Mouse (Mus musculus) forebrain, embryonic 14.5 days (tissue): ENCODE data around the gene Zfp791. TPM values are rescaled to one million over a fixed set of nuclear protein-coding genes. Genes with fewer than 3 reads are reported as not detected.
A peak's percentile ranks its signal among the peaks of the same experiment; 100 is the strongest.
"Not testable (repeated sequence)": the region's sequence is repeated elsewhere in the genome, so short reads cannot be mapped to it uniquely, and the experiment has no call there.

Experiments
- ATAC-seq: fragments of 200-750 bp; cut with Nextera tagmentation; 2 replicates; pipeline ENCODE4 v1.8.0; 2017; ENCODE audit warnings: mild to moderate bottlenecking, moderate library complexity
- DNase-seq: peaks from one replicate; pipeline ENCODE4 v3.0.0-alpha.2; 2015; ENCODE audit warnings: low spot score
- H3K27ac ChIP-seq: fragments of 300-500 bp; sonication (generic); 2 replicates; pipeline ENCODE4 v1.5.1; 2014; ENCODE audit warnings: low read depth, mild to moderate bottlenecking, control low read depth, low read length, moderate library complexity
- H3K27me3 ChIP-seq: fragments of 300-500 bp; sonication (generic); replicated peaks from 2 replicates; pipeline ENCODE4 v1.6.1; 2014; ENCODE audit warnings: low read length, control low read depth, mixed read lengths; ENCODE audit not compliant: control insufficient read depth, insufficient read depth
- H3K36me3 ChIP-seq: fragments of 300-500 bp; sonication (generic); 2 replicates; pipeline ENCODE4 v1.6.1; 2014; ENCODE audit warnings: low read length, control low read depth; ENCODE audit not compliant: control insufficient read depth, insufficient read depth
- H3K4me1 ChIP-seq: fragments of 300-500 bp; sonication (generic); 2 replicates; pipeline ENCODE4 v1.6.1; 2014; ENCODE audit warnings: antibody characterized with exemption, low read length, control low read depth; ENCODE audit not compliant: control insufficient read depth, insufficient read depth
- H3K4me2 ChIP-seq: fragments of 300-500 bp; sonication (generic); 2 replicates; pipeline ENCODE4 v1.6.1; 2014; ENCODE audit warnings: mild to moderate bottlenecking, control low read depth, low read length
- H3K4me3 ChIP-seq: fragments of 300-500 bp; sonication (generic); 2 replicates; pipeline ENCODE4 v1.5.1; 2014; ENCODE audit warnings: low read depth, low read length, control low read depth
- H3K9ac ChIP-seq: fragments of 300-500 bp; sonication (generic); 2 replicates; pipeline ENCODE4 v1.6.1; 2014; ENCODE audit warnings: mild to moderate bottlenecking, low read length, control low read depth, moderate library complexity
- H3K9me3 ChIP-seq: fragments of 300-500 bp; sonication (generic); replicated peaks from 2 replicates; pipeline ENCODE4 v1.6.1; 2016; ENCODE audit warnings: low read length, control low read depth, mixed read lengths; ENCODE audit not compliant: control insufficient read depth
- WGBS: fragments of 180-500 bp; shearing (Covaris S2); extraction: QIAGEN DNeasy Blood & Tissue Kit; methylation state at CpG from one replicate; pipeline ENCODE4 v1.1.7; 2014; 5-methylcytosine and 5-hydroxymethylcytosine counted together
- polyA plus RNA-seq: library from polyadenylated mRNA; unstranded; fragments of >200 nt; fragmentation: Nextera tagmentation; extraction: Ambion mirVana; gene quantifications from 2 replicates; pipeline ENCODE4 v1.2.1, GENCODE M21; 2014

Zfp791 gene
- 1.7 and 2.7 TPM in 2 replicates for polyA plus RNA-seq

GRCm38 (mm10) chr8:85122995-85123394 lies at the start of gene Zfp791:
Zfp791 (minus strand) TSS chr8:85123095.
- ATAC-seq (no peak), DNase-seq (no peak)
- Histone ChIP-seq H3K9me3 (no peaks in the 10 kb centered on the region), H3K36me3 (no peaks in the 10 kb centered on the region), H3K4me1 (no peaks in the 10 kb centered on the region), H3K9ac (no peak within 1 kb of the TSS), H3K27ac (no peak within 1 kb of the TSS), H3K27me3 (no peaks in the 10 kb centered on the region), H3K4me2 (no peak within 1 kb of the TSS), H3K4me3 (no peak within 1 kb of the TSS)
- 70% methylated on average over 3 of the region's 3 CpGs for WGBS

GRCm38 (mm10) chr8:85171291-85171690 lies 48.4 kb upstream of the Zfp791 start:
- H3K36me3 ChIP-seq = no peaks in the 10 kb centered on the region
- no peaks in the 10 kb centered on the region for H3K9me3 ChIP-seq
- no peak overlapping the region for H3K27ac ChIP-seq
- H3K4me2 ChIP-seq = no peak overlapping the region
- WGBS = 31% methylated on average over 14 of the region's 14 CpGs
- no peaks in the 10 kb centered on the region for H3K4me1 ChIP-seq
- DNase-seq (peak; percentile 62), ATAC-seq (no peak)
- no peaks in the 10 kb centered on the region for H3K27me3 ChIP-seq
- H3K9ac ChIP-seq = no peak overlapping the region
- H3K4me3 ChIP-seq = no peak overlapping the region

- Histone ChIP-seq H3K4me2 (no peak within 1 kb of the TSS), H3K4me1 (no peaks in the 10 kb centered on the region), H3K4me3 (no peak within 1 kb of the TSS), H3K9me3 (peaks cover 13% of the 10 kb centered on the region), H3K36me3 (no peaks in the 10 kb centered on the region), H3K9ac (no peak within 1 kb of the TSS), H3K27ac (no peak within 1 kb of the TSS), H3K27me3 (no peaks in the 10 kb centered on the region)
- no peak for ATAC-seq
- DNase-seq = no peak
- 86% methylated on average over 3 of the region's 3 CpGs for WGBS
Observed at GRCm38 (mm10) chr8:85151624-85152023, 28.7 kb upstream of the Zfp791 start, which contains the start of gene Cks1brt. Cks1brt (plus strand) TSS chr8:85151924.

GRCm38 (mm10) chr8:85142516-85142915 lies 19.6 kb upstream of the Zfp791 start:
- no peak overlapping the region for H3K9ac ChIP-seq
- no peak overlapping the region for H3K27ac ChIP-seq
- no peaks in the 10 kb centered on the region for H3K27me3 ChIP-seq
- DNase-seq (no peak), ATAC-seq (no peak)
- no peaks in the 10 kb centered on the region for H3K9me3 ChIP-seq
- H3K4me3 ChIP-seq = no peak overlapping the region
- WGBS = 98% methylated on average over 4 of the region's 4 CpGs
- no peaks in the 10 kb centered on the region for H3K36me3 ChIP-seq
- H3K4me2 ChIP-seq = no peak overlapping the region
- no peaks in the 10 kb centered on the region for H3K4me1 ChIP-seq

GRCm38 (mm10) chr8:85135690-85136089 lies 12.8 kb upstream of the Zfp791 start:
- 86% methylated on average over 2 of the region's 2 CpGs for WGBS
- H3K4me3 ChIP-seq, H3K9me3 ChIP-seq, DNase-seq, H3K4me1 ChIP-seq, H3K27ac ChIP-seq, ATAC-seq, H3K9ac ChIP-seq, H3K4me2 ChIP-seq, H3K27me3 ChIP-seq, H3K36me3 ChIP-seq: not testable (repeated sequence)

- ATAC-seq = no peak
Observed at GRCm38 (mm10) chr8:85132335-85132734, 9.4 kb upstream of the Zfp791 start.

GRCm38 (mm10) chr8:85123691-85124090 lies 796 bp upstream of the Zfp791 start:
- H3K9ac ChIP-seq = no peak overlapping the region
- no peak for ATAC-seq
- H3K9me3 ChIP-seq = no peaks in the 10 kb centered on the region
- DNase-seq = no peak
- H3K27ac ChIP-seq = no peak overlapping the region
- no peaks in the 10 kb centered on the region for H3K4me1 ChIP-seq
- no peaks in the 10 kb centered on the region for H3K27me3 ChIP-seq
- H3K36me3 ChIP-seq = no peaks in the 10 kb centered on the region
- H3K4me2 ChIP-seq = no peak overlapping the region
- WGBS = 93% methylated on average over 8 of the region's 8 CpGs
- H3K4me3 ChIP-seq = no peak overlapping the region

More at GRCm38 (mm10) chr8:85132335-85132734, 9.4 kb upstream of the Zfp791 start:
- no peaks in the 10 kb centered on the region for H3K27me3 ChIP-seq
- H3K36me3 ChIP-seq = no peaks in the 10 kb centered on the region
- H3K4me1 ChIP-seq = no peaks in the 10 kb centered on the region
- H3K27ac ChIP-seq = no peak overlapping the region
- no peak overlapping the region for H3K9ac ChIP-seq
- no peak overlapping the region for H3K4me2 ChIP-seq
- H3K4me3 ChIP-seq = no peak overlapping the region
- H3K9me3 ChIP-seq = no peaks in the 10 kb centered on the region
- 96% methylated on average over 1 of the region's 1 CpGs for WGBS
- DNase-seq = no peak

DNA sequence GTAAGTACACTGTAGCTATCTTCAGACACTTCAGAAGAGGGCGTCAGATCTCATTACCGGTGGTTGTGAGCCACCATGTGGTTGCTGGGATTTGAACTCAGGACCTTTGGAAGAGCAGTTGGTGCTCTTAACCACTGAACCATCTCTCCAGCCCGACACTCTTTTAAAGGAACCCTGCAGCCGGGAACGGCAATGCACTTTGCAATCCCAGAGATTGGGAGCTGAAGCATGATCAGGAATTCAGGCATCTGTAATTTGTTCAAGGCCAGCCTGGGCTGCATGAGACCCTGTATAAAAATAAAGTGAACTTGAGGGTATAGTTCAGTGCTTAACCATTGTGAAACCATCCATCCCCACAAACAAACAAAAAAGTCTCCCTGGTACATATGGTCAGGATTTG lies 2.6 kb downstream of the Zfp791 start:
- H3K9ac ChIP-seq, H3K4me3 ChIP-seq, H3K36me3 ChIP-seq, H3K9me3 ChIP-seq, H3K4me1 ChIP-seq, ATAC-seq, H3K4me2 ChIP-seq, H3K27ac ChIP-seq, DNase-seq, H3K27me3 ChIP-seq: not testable (repeated sequence)
- 76% methylated on average over 5 of the region's 5 CpGs for WGBS

DNA sequence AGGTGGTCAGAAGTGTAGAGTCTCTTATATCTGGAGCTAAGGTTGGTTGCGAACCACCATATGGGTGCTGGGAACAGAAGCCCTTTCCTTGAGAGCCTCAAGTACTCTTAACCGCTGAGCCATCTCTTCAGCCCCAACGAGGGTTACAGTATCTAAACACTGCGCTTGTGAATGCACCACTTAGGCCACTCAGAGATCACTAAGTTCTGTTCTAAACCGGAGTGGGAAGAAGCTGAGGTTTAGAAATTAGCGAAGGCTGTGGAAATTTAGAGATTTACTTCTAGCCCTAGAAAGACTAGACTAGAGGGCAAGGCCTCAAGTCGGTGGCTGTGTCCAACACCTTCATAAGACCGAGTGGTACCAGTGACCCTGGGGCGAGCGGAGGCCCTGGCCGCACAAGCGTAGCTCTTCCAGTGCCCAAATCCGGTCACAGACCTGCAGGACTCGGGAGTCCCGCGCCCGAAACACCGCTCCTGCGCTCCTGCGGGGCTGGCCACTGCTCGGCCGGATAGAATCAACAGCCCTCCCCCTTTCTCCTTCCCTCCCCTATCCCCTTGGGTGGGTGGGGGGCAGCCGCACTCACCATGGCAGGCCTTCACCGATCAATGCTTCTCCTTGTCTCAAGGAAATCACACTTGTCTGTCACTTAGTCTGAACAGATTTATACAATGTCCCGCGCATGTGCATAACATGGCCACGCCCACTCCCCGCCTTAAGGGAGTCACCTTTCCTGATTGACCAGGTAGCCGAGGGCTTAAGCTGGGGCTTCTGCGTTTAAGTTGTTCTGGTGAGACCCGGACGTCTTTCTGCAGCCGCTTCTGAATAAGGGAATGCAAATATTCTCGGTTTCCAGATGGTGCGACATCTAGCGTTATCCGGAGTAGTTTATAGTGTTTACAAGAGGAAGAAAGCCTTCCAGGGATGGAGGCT lies 3.6 kb downstream of the Zfp791 start:
- peak overlapping the region; percentile 78 for H3K9ac ChIP-seq
- H3K27me3 ChIP-seq = no peaks in the 10 kb centered on the region
- ATAC-seq = peak; percentile 86
- no peaks in the 10 kb centered on the region for H3K9me3 ChIP-seq
- peak overlapping the region; percentile 80 for H3K4me2 ChIP-seq
- H3K27ac ChIP-seq = 0 out of 2 replicates have a peak overlapping the region, but pooled peaks have one; percentile 23
- H3K4me1 ChIP-seq = no peaks in the 10 kb centered on the region
- no peaks in the 10 kb centered on the region for H3K36me3 ChIP-seq
- peak; percentile 91 for DNase-seq
- WGBS = 6% methylated on average over 37 of the region's 37 CpGs
- peak overlapping the region; percentile 62 for H3K4me3 ChIP-seq
